Mouse (Mus musculus): ENCODE measurements at regions not wholly inside any gene's neighbourhood (a gene's known extent, or its start where the extent isn't known, plus 50 kb on each side); places are given as distances from the start of the nearest gene placed in this dataset.
"Not testable (repeated sequence)": the region's sequence is repeated elsewhere in the genome, so short reads cannot be mapped to it uniquely, and the experiment has no call there.

DNA sequence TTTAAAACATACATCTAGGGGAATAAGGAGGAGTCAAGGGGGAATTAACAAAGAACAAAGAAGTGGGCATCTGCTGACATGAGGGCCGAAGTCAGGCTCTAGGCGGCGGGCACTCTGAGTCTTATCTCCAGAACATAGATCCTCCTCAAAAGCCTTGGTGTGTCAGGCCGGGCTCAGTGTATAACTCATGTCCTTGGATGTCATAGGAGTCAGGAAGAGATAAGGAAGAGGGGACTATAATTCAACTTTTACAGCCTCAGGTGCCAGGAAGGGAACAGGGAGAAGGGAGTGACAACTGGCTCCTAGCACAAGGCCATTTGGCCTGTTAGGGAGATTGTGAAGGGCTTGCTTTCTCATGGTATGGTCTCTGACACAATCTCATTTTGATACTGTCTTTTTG, 185.9 kb upstream of the Ube2e2 start:
- not testable (repeated sequence) for H3K9me3 ChIP-seq (ENCODE audit: low read depth, low read length); H3K4me1 ChIP-seq (ENCODE audit: insufficient read depth); DNase-seq; H3K36me3 ChIP-seq (ENCODE audit: insufficient read depth); H3K4me2 ChIP-seq; H3K4me3 ChIP-seq (ENCODE audit: low read depth, low read length); H3K27ac ChIP-seq (ENCODE audit: low read depth); H3K9ac ChIP-seq; ATAC-seq (ENCODE audit: insufficient read depth); H3K27me3 ChIP-seq (ENCODE audit: insufficient read depth, low read length)
- WGBS, result 90% methylated on average over 4 of the region's 4 CpGs

DNA sequence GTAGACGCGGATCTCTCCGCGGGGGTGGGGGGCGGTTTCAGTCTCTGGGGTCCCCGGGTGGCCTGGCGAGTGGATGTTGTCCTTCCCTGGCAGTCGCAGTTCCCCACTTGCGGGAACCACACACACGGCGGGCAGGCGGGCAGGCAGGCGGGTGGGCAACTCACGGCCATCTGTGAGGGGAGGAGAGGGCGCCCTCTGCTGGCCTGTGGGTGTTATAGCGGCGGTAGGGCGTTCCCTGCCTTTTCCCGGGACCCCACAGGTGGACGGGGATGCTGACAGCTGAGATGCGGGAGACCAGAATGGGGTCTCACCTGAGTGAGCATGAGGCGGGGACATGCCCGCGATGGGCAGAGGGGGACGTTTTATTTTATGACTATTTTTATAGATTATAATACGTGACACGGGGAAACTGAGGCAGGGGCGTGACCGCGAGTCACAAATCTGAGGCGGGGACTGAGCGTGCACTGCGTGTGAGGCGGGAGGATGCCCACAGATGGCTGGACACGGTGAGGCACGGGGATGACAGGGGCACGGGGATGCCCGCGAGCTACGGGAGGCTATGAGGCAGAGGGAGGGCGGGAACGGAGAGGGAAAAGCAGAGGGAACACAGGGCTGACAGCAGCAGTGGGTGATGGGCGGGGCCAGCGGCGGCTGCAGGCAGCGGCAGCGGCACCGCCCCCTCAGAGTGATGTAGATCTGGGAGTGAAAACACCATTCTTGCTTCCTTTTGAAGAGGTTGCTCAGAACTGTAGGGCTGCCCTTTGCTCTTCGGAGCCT, 148.1 kb upstream of the Ube2e2 start:
- peak; percentile 92 for ATAC-seq (ENCODE audit: insufficient read depth)
- Histone ChIP-seq H3K36me3 (ENCODE audit: insufficient read depth) (no peaks in the 10 kb centered on the region), H3K27ac (ENCODE audit: low read depth) (no peak overlapping the region), H3K27me3 (ENCODE audit: insufficient read depth, low read length) (no peaks in the 10 kb centered on the region), H3K4me2 (peak overlapping the region; percentile 81), H3K4me1 (ENCODE audit: insufficient read depth) (no peaks in the 10 kb centered on the region), H3K9ac (peak overlapping the region; percentile 23), H3K4me3 (ENCODE audit: low read depth, low read length) (peak overlapping the region; percentile 36), H3K9me3 (ENCODE audit: low read depth, low read length) (peaks cover 4% of the 10 kb centered on the region; the same call in 1 of the 2 replicates)
- WGBS, result 3% methylated on average over 49 of the region's 49 CpGs
- DNase-seq, result peak; percentile 75
- peak; percentile 91 for TF ChIP-seq CTCF (IDR thresholded peaks at IDR 0.05; ENCODE audit: low read depth)

DNA sequence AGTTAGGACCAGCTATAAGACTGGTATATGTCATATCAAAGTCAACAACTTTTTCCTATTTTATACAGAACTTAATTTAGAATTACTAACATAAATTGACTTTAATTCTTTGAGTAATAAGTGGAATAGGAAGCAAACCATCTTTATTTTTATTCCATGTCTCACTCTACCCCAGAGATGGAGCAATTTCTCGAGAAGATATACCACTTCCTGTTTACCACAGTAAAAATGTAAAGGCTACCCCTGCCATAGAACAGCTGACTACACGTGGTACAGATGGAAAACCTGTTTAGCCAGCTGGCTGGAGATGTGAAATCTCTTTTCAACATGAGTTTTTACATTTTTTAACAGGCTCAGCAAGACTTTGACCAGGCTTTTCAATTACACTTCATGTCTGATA, 126.0 kb upstream of the Ube2e2 start:
- WGBS, result 20% methylated on average over 2 of the region's 2 CpGs

DNA sequence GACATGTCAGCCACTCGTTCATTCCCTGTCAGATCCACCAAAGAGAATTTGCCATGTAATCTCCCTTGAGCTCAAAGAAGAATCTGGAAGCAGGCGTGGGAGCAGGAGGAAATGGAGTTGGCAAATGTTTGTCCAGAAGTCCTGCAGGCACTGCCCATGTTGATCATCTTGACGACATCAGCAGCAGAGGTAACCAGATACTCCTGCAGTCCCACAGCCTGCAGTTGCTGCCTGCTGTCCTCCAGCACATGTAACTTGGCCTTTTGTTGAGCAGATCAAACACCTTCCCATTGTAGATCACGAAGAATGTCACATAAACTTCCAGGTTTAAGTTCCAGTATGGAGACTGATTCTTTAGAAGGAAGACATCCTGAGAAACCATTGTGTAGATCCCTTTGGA, 121.3 kb upstream of the Ube2e2 start:
- no peak for ATAC-seq (ENCODE audit: insufficient read depth)
- H3K4me2 ChIP-seq, result no peak overlapping the region
- no peaks in the 10 kb centered on the region for H3K27me3 ChIP-seq (ENCODE audit: insufficient read depth, low read length)
- H3K27ac ChIP-seq (ENCODE audit: low read depth), result no peak overlapping the region
- H3K36me3 ChIP-seq (ENCODE audit: insufficient read depth), result no peaks in the 10 kb centered on the region
- no peaks in the 10 kb centered on the region for H3K9me3 ChIP-seq (ENCODE audit: low read depth, low read length)
- DNase-seq, result no peak
- no peak overlapping the region for H3K4me3 ChIP-seq (ENCODE audit: low read depth, low read length)
- H3K9ac ChIP-seq, result no peak overlapping the region
- TF ChIP-seq CTCF (IDR thresholded peaks at IDR 0.05; ENCODE audit: low read depth), result no peak
- no peaks in the 10 kb centered on the region for H3K4me1 ChIP-seq (ENCODE audit: insufficient read depth)
- 47% methylated on average over 4 of the region's 4 CpGs for WGBS

More for the DNA sequence above, 126.0 kb upstream of the Ube2e2 start:
- DNase-seq (no peak), ATAC-seq (ENCODE audit: insufficient read depth) (no peak)
- H3K27ac ChIP-seq (ENCODE audit: low read depth), result no peak overlapping the region
- no peak overlapping the region for H3K9ac ChIP-seq
- no peaks in the 10 kb centered on the region for H3K9me3 ChIP-seq (ENCODE audit: low read depth, low read length)
- H3K27me3 ChIP-seq (ENCODE audit: insufficient read depth, low read length), result no peaks in the 10 kb centered on the region
- no peaks in the 10 kb centered on the region for H3K36me3 ChIP-seq (ENCODE audit: insufficient read depth)
- no peaks in the 10 kb centered on the region for H3K4me1 ChIP-seq (ENCODE audit: insufficient read depth)
- no peak overlapping the region for H3K4me3 ChIP-seq (ENCODE audit: low read depth, low read length)
- no peak overlapping the region for H3K4me2 ChIP-seq
- no peak for TF ChIP-seq CTCF (IDR thresholded peaks at IDR 0.05; ENCODE audit: low read depth)

DNA sequence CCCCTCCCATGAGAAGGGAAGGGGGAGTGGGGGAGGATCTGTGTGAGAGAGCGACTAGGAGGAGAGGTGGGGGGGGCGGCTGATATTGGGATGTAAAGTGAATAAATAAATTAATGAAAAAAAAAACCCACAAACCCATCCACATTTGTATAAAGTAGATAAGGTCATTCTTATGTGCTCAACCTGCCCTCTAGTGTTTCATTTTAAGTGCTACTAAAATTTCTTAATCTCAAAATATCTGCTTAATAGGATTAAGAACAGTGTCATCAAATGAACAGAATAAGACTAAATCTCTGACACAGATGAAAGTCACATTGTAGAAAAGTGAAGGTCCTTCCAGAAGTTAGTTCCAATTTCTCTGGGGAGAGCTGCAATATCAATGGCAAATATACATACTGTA, 119.5 kb upstream of the Ube2e2 start:
- H3K27ac ChIP-seq (ENCODE audit: low read depth); H3K36me3 ChIP-seq (ENCODE audit: insufficient read depth); ATAC-seq (ENCODE audit: insufficient read depth); H3K27me3 ChIP-seq (ENCODE audit: insufficient read depth, low read length); H3K9ac ChIP-seq; H3K4me3 ChIP-seq (ENCODE audit: low read depth, low read length); H3K4me2 ChIP-seq; H3K4me1 ChIP-seq (ENCODE audit: insufficient read depth); H3K9me3 ChIP-seq (ENCODE audit: low read depth, low read length): not testable (repeated sequence)
- WGBS, result 71% methylated on average over 2 of the region's 2 CpGs
- DNase-seq, result peak; percentile 2

DNA sequence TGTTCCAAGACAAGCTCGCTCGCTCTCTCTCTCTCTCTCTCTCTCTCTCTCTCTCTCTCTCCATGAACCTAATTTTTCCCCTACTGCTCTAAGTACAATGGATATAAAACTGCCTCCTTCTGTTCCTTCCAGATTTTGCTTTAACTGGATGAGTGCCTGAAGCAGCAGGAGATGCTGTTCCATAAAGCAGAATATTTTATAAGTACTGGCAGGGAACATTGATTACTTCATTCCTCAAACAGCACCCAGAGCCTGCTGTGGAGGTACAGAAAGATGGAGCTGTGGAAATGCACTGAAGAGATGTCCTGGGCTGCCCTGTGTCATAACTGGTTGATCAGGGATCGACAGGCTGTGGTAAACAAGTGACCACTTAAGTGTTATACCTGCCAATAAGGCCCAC, 89.8 kb upstream of the Ube2e2 start:
- Histone ChIP-seq H3K27ac (ENCODE audit: low read depth) (no peak overlapping the region), H3K9me3 (ENCODE audit: low read depth, low read length) (no peaks in the 10 kb centered on the region), H3K36me3 (ENCODE audit: insufficient read depth) (no peaks in the 10 kb centered on the region), H3K9ac (no peak overlapping the region), H3K27me3 (ENCODE audit: insufficient read depth, low read length) (no peaks in the 10 kb centered on the region), H3K4me3 (ENCODE audit: low read depth, low read length) (no peak overlapping the region), H3K4me1 (ENCODE audit: insufficient read depth) (no peaks in the 10 kb centered on the region), H3K4me2 (no peak overlapping the region)
- TF ChIP-seq CTCF (IDR thresholded peaks at IDR 0.05; ENCODE audit: low read depth), result no peak
- DNase-seq, result no peak
- ATAC-seq (ENCODE audit: insufficient read depth), result no peak
- 81% methylated on average over 3 of the region's 3 CpGs for WGBS

DNA sequence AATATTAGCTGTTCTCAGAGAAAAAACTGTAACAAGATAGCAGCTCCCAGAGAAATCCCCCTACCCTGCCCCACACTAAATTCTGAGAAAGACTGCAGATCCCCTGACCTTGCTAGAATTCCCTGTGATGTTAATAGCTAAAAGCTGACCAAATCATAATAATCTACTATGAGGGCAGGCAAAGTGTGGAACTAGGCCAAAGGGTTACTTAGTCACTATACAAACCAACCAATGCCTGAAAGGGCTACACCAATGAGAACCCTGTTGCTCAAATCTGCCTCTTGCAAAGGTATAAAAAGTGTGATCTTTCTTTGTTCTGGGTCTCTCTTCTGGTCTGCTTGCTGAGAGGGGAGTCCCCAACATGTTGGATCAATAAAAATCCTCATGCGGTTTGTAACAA, 69.8 kb upstream of the Ube2e2 start:
- Histone ChIP-seq H3K27ac (ENCODE audit: low read depth) (no peak overlapping the region), H3K36me3 (ENCODE audit: insufficient read depth) (no peaks in the 10 kb centered on the region), H3K9ac (no peak overlapping the region), H3K4me3 (ENCODE audit: low read depth, low read length) (no peak overlapping the region), H3K9me3 (ENCODE audit: low read depth, low read length) (no peaks in the 10 kb centered on the region), H3K27me3 (ENCODE audit: insufficient read depth, low read length) (no peaks in the 10 kb centered on the region), H3K4me1 (ENCODE audit: insufficient read depth) (no peaks in the 10 kb centered on the region), H3K4me2 (no peak overlapping the region)
- WGBS, result 88% methylated on average over 1 of the region's 1 CpGs
- TF ChIP-seq CTCF (IDR thresholded peaks at IDR 0.05; ENCODE audit: low read depth), result no peak
- ATAC-seq (ENCODE audit: insufficient read depth) (no peak), DNase-seq (no peak)

All from lung, embryonic 14.5 days (tissue).